10 mouse cellular contexts compared by ENCODE assay signal in the genomic region with DNA sequence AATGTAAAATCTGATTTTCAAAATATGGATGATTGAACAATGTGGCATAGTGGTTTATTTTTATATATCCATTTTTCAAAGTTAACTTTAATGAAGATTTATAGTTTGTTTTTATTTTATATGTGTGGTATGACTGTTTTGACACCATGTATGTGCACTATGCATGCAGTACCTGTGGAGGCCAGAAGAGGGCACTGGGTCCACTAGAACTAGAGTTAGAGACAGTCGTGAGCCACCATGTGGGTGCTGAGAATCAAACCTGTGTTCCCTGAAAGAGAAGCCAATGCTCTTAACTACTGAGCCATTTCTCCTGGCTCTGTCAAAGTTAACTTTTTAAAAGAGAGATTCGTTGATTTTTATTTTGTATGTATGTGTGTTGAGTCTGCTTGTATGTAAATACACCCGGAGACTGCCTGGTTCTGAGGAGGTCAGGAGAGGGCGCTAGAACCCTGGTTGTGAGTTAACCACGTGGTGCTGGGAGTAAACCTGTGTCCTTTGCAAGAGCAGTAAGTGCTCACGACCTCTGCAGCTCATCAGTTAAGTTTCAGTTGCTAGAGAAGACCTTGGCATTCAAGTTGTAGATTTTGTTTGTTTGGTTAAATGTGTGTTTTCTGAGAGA.
DNase-seq lines count a peak whose midpoint lies in the region; ATAC-seq and TF ChIP-seq lines count a peak whose summit lies in the region.
"Had no signal": no experiment of that assay in that cellular context is flagged by ENCODE, and none has a peak within 500 bp of the region (broad histone marks: within the 10 kb centered on the region; RNA-seq: fewer than 3 reads in every experiment).

No protein-coding gene starts in this region.

- H3K36me3 ChIP-seq in hindbrain, embryonic 12.5 days, result no peaks in the 10 kb centered on the region
- H3K36me3 ChIP-seq: embryonic facial prominence, embryonic 12.5 days; neural tube, embryonic 15.5 days had no signal

- H3K9me3 ChIP-seq in hindbrain, embryonic 12.5 days (replicated peaks), result 0 out of 2 replicates have a peak, but pooled peaks cover 4% of the 10 kb centered on the region
- H3K9me3 ChIP-seq: neural tube, embryonic 15.5 days had no signal

- peaks cover 6% of the 10 kb centered on the region; the same call in 1 of the 2 replicates for H3K27me3 ChIP-seq in hindbrain, embryonic 12.5 days

- H3K4me1 ChIP-seq in hindbrain, embryonic 12.5 days, result 0 out of 2 replicates have a peak, but pooled peaks cover 2% of the 10 kb centered on the region

- no peak overlapping the region for H3K27ac ChIP-seq in left cerebral cortex, adult 2 months
- no peak overlapping the region for H3K27ac ChIP-seq in hindbrain, embryonic 12.5 days
- H3K27ac ChIP-seq: embryonic facial prominence, embryonic 12.5 days; neural tube, embryonic 15.5 days had no signal

- intact Hi-C loops in left cerebral cortex, adult 2 months (cut with DNase I), result loop anchor here (5.0 kb wide), 1 partner anchor 274 kb away; no protein-coding TSS in a partner anchor
- intact Hi-C loops in left cerebral cortex, postnatal 14 days (cut with DNase I), result loop anchor here (10.0 kb wide), 2 partner anchors 452 to 482 kb away; no protein-coding TSS in a partner anchor

- H3K4me3 ChIP-seq in left cerebral cortex, adult 2 months, result no peak overlapping the region
- H3K4me3 ChIP-seq in hindbrain, embryonic 12.5 days, result no peak overlapping the region
- H3K4me3 ChIP-seq: embryonic facial prominence, embryonic 12.5 days; neural tube, embryonic 15.5 days had no signal

- WGBS in hindbrain, embryonic 12.5 days, result 83% methylated on average over 6 of the region's 6 CpGs

- peak; percentile 29 for TF ChIP-seq CTCF in left cerebral cortex, adult 2 months (IDR thresholded peaks at IDR 0.05)

- no peak overlapping the region for H3K9ac ChIP-seq in hindbrain, embryonic 12.5 days
- H3K9ac ChIP-seq: embryonic facial prominence, embryonic 12.5 days; neural tube, embryonic 15.5 days had no signal

- peak; percentile 44 to 62 for DNase-seq in cerebellum, postnatal 10 days
- no peak for DNase-seq in cerebellum, adult 9-11 months
- no peak for DNase-seq in left cerebral cortex, adult 2 months (ENCODE audit: extremely low spot score in 1 of 2, low spot score in 2 of 2)
- DNase-seq in left cerebral cortex, postnatal 14 days (ENCODE audit: low spot score in 2 of 2), result no peak
- DNase-seq in A20 (ENCODE audit: low read depth, low spot score), result peak; percentile 33
- no peak for DNase-seq in c-Kit-positive CD71-positive TER-119-positive erythroid progenitor cells, embryonic 14.5 days (ENCODE audit: low spot score)

- H3K4me2 ChIP-seq in hindbrain, embryonic 12.5 days (replicated peaks), result no peak overlapping the region
- H3K4me2 ChIP-seq: embryonic facial prominence, embryonic 12.5 days; neural tube, embryonic 15.5 days had no signal

- peak; percentile 41; the same call in 1 of the 2 replicates for ATAC-seq in granulocyte monocyte progenitor cell, adult 5-6 weeks (replicated peaks; ENCODE audit: poor library complexity, severe bottlenecking)
- ATAC-seq in hindbrain, embryonic 12.5 days (ENCODE audit: low FRiP score), result no peak

Comparison
In these comparisons a context has a peak if more than half of its experiments do, and no peak if none do; other contexts are left out.
1. DNase-seq: peak in cerebellum, postnatal 10 days (2 of 2) and A20 (single experiment); none in cerebellum, adult 9-11 months (single experiment), left cerebral cortex, adult 2 months (0 of 2), left cerebral cortex, postnatal 14 days (0 of 2) and c-Kit-positive CD71-positive TER-119-positive erythroid progenitor cells, embryonic 14.5 days (single experiment).